Mouse (Mus musculus) gonadal fat pad, adult 2 months (tissue): ENCODE data around the gene Jazf1. TPM values are rescaled to one million over a fixed set of nuclear protein-coding genes. Genes with fewer than 3 reads are reported as not detected.

Experiments used
- DNase-seq: peaks from one replicate; pipeline ENCODE4 v3.0.0-alpha.2; 2012; ENCODE audit warnings: low read depth
- polyA plus RNA-seq: library from polyadenylated mRNA; depleted of rRNA; stranded (reverse); fragments of >200 nt; gene quantifications from 2 replicates; pipeline ENCODE4 v1.2.3, GENCODE M21; 2012

Gene Jazf1
- polyA plus RNA-seq, 1 experiment, result 5.8 TPM

DNA sequence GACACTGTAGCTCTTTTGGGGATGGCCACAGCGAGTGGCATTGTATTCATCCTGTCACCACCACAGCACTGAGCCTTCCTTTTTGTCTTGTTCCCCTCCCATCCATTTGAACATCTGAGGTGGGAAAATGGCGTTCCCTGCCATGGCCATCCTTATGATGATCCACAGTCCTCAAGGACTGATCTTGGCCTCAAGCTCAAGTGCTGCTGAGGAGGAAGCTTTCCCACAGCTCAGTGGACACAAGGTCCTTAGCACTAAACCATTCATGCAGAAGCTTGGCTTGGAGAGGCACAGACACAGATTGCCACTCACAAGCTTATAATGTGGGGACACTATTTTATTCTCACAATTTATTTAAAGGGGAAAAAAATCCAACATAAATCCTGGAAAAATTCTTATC is 58.1 kb downstream of the Jazf1 start:
- no peak for DNase-seq

DNA sequence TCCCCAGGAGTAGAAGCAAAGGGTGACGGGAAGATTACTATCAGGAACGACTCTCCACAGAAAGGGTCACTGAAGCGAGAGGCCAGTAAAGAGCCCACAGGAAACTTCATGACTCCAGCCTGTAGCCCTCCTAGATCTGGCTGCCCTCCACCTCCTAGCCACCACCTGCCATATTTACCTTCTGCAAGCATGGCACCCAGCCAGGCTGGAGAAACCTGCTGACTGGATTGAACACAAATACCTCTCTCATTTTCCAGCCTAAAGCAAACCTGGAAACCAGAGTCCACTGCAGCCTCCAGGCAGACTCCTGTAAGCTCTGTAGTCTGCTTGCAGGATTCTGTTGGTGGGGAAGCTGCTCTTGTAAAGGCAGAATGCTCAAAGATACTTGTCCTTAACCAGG is 62.4 kb downstream of the Jazf1 start:
- DNase-seq, result no peak

GRCm38 (mm10) chr6:53005544-53005943 is 62.9 kb downstream of the Jazf1 start:
- DNase-seq, result no peak

DNA sequence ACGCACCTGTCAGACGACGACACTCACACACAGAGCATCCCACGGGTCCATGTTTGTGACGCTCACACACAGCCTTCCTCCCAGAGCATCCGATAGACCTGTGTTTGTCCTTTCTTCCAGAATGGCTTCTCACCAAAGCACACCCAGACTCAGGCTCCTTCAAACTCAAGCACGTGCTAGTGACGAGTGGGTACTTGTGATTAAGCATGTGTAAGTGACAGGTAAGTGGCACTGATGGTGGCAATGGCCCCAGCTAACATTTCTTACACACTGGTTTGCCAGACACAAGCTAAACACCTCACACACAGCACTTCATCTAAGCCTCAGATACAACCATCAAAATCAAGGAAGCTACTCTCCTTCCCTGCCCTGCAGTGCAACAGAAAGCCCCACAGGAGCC is 77.6 kb downstream of the Jazf1 start:
- no peak for DNase-seq

- no peak for DNase-seq
These were observed 80.4 kb downstream of the Jazf1 start for GRCm38 (mm10) chr6:52987905-52988640.

DNA sequence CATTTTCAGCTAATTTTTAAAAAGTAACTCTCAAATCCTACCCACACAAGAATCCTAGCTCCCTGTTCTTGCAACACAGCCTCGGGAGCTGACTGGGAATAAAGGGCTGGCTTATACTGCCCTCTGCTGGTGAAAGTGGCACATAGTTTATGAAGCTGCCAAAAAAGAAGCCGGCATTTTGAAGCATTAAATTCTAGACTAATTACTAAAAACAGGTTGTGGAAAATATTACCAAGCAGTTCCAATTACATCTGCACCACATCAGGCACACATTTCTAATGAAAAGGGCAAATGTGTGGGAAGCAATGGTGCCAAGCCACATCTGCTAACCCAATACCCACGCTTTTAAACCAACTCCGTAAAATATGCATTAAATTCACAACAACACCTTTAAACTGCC is 81.0 kb downstream of the Jazf1 start:
- no peak for DNase-seq

- no peak for DNase-seq
These were observed 86.3 kb downstream of the Jazf1 start for GRCm38 (mm10) chr6:52982175-52982574.

DNA sequence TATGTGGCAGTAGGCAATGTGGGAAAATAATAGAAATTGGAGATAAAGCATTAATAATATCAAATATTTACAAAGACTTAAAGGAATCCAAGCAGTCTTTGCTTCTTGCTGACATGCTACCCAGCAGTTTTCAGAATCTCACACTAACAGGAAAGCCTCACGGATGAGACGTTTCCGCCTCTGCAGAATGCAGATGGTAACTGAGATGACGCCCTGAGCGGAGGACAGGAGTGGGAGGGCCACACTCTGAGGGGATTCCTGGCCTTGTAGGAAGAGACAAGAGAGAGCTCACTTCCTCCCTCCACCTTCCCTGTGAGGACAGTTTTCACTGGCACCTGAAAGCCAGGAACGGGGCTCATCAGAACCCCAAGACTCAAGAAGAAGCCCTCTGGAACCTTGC is 88.9 kb downstream of the Jazf1 start:
- no peak for DNase-seq

DNA sequence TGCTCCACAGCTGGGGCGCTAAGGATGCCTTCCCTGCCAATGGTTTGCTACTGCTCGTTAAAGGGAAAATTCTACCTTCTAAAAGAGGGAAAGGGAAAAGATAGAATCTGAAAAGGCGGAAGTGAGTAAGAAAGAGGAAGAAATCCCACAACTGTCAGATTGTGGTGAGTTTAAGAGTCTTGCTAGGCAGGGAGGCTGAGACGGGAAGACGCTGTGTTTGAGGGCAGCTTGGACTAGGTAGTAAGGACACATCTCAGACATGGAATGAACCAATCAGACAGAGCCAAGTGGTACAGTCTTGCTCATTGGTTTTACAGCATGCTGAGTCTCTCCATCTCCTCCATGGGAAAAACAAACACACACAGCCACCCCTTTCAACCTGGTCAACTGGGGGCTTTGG is 95.1 kb downstream of the Jazf1 start:
- no peak for DNase-seq

DNA sequence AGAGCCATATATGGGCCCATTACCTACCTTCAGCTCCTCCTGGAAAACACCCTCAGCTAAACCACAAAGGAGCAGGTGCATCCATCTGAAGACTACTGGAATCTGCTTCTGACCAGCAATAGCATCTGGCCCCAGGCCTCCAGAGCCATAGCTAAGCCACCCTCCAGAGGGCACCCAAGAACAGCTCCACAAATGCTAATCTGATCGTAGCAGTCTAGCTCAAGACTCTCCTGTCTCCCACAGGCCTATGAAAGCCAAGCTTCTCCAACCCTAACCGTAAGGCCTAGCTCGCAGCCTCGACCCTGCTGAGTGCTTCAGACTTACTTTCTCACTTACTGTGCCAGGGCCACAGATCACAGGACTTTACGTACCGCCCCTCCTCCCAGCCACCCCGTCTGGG is 96.3 kb downstream of the Jazf1 start:
- no peak for DNase-seq

GRCm38 (mm10) chr6:52969717-52970261 is 98.6 kb downstream of the Jazf1 start:
- DNase-seq, result no peak

- DNase-seq, result no peak
These were observed 100.0 kb downstream of the Jazf1 start for GRCm38 (mm10) chr6:52968346-52968891.

DNA sequence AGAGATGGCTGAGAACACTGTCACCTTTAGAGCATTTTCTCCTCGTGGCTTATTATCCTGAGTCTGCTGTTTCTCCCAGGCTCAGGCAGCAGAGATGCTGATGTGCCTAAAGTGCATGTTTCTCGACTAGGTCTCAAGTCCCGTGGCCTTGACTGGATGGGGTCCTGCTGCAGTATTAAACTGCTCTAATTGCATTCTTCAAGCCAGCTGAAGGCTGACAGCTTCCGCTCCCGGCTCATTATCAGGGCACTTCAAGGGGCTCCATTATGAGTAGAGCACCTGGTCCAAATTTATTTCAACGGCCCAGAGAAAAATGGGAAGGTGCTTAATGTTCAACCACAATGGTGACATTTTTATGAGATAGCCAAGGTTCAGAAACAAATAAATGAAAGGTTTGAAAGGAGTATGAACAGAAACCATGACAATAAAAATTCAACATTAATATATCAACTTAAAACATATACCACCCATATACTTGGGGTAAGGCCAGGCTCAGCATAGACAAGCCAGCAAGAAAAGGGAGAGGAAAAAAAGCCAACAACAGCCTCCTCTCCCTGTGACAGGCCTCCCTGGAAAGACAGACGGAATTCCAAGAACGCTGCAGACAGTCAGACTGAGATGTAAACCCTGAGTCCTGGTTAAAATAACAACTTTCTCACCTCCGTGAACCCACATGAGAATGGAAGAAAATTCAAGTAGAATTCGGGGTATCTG is 100.7 kb downstream of the Jazf1 start:
- DNase-seq, result no peak

DNA sequence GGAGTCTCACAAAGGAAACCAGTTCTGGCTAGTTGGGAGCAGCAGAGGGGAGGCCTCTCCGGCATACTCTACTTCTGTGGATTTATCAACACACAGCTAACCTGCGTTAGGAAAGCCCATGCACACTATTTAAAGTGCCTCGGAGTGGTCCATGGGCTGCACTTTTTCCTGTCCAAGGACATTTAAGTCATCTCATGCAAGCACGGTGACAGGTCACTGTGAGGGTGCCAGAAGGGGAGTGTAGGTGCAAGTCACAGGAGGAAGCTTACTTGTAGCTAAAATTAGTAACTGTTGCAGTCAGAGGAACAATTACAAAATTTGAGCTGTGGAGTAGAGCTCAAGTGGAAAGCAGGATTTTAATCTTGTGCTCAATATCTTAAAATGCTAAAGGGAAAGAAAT is 102.4 kb downstream of the Jazf1 start:
- DNase-seq, result no peak

GRCm38 (mm10) chr6:52965340-52965739 is 103.1 kb downstream of the Jazf1 start:
- no peak for DNase-seq

DNA sequence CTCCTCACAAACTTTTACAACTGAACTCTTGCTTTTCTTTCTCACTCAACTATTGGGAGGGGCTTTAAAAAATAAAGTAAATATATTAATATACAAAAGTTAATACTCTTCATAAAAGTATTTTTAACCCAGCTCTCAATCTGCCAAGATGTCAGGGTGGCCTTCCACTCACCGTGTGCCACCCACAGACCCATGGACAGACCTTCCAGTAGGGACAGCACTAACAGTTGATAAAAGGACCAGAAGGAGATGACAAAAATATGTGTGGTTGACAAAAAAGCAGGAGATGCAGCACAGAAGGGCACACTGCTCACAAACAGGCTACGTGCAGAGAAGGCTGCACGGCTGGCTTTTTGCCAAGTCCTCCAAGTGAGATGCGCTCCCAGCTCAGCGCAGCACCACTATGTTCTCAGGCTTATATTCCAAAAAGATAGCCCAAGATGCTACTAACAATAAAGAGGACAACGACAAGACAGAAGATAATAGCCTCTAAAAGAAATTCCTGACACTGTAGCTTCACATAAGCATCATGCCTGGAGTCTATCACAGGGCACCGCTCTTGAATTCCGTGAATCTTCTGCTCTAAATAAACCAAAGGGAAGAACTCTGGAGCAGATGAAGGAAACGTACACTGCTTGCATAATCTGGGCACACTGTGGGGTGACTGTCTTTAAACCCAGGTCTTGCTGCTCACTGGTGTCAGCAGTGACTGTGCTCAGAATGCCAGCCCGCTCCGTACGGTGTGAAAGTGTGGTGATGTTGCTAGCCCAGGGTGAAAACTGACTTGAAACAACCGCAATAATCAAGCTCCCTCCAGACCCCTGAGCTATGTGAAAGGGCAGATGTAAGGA is 104.4 kb downstream of the Jazf1 start:
- no peak for DNase-seq

DNA sequence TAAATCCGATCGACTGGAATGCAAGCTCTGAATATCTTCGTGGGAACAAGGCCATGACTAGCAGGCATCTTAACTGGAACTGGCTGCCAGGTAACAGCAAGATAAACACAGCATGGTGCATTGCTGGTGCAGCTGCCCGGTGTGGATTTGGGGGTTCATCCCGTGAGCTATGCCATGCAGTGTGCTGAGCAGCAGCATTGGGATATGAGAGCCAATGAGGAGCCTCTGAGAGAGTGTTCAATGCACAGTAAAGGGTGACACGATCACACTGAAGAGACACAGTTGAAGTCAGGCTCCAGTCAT is 105.0 kb downstream of the Jazf1 start:
- DNase-seq, result no peak

GRCm38 (mm10) chr6:52962600-52963429 is 105.6 kb downstream of the Jazf1 start:
- no peak for DNase-seq

GRCm38 (mm10) chr6:52961660-52962490 is 106.6 kb downstream of the Jazf1 start:
- DNase-seq, result no peak

- no peak for DNase-seq
These were observed 110.7 kb downstream of the Jazf1 start for GRCm38 (mm10) chr6:52957730-52958129.
